Mouse (Mus musculus) heart, embryonic 15.5 days (tissue): Measurements from ENCODE around the gene Selenos. TPM values are rescaled to one million over a fixed set of nuclear protein-coding genes. Genes with fewer than 3 reads are reported as not detected.

ENCODE experiments used
- ATAC-seq: fragments of 200-750 bp; cut with Nextera tagmentation; replicated peaks from 2 replicates; pipeline ENCODE4 v1.8.0; 2017; ENCODE audit warnings: low read depth, moderate TSS enrichment; ENCODE audit not compliant: insufficient number of reproducible peaks, insufficient read depth, low FRiP score
- H3K27ac ChIP-seq: fragments of 300-500 bp; sonication (generic); 2 replicates; pipeline ENCODE4 v1.5.1; 2015; ENCODE audit warnings: mild to moderate bottlenecking, inconsistent platforms
- H3K27me3 ChIP-seq: fragments of 300-500 bp; sonication (generic); 2 replicates; pipeline ENCODE4 v1.6.1; 2015; ENCODE audit warnings: inconsistent platforms
- H3K36me3 ChIP-seq: fragments of 300-500 bp; sonication (generic); 2 replicates; pipeline ENCODE4 v1.6.1; 2015; ENCODE audit warnings: mild to moderate bottlenecking, inconsistent platforms
- H3K4me1 ChIP-seq: fragments of 300-500 bp; sonication (generic); replicated peaks from 2 replicates; pipeline ENCODE4 v1.6.1; 2015; ENCODE audit warnings: inconsistent platforms
- H3K4me2 ChIP-seq: fragments of 300-500 bp; sonication (generic); 2 replicates; pipeline ENCODE4 v1.6.1; 2015; ENCODE audit warnings: inconsistent platforms, mild to moderate bottlenecking, moderate library complexity
- H3K4me3 ChIP-seq: fragments of 300-500 bp; sonication (generic); 2 replicates; pipeline ENCODE4 v1.5.1; 2015; ENCODE audit warnings: mild to moderate bottlenecking, inconsistent platforms
- H3K9ac ChIP-seq: fragments of 300-500 bp; sonication (generic); 2 replicates; pipeline ENCODE4 v1.6.1; 2015; ENCODE audit warnings: mild to moderate bottlenecking, inconsistent platforms
- H3K9me3 ChIP-seq: fragments of 300-500 bp; sonication (generic); replicated peaks from 2 replicates; pipeline ENCODE4 v1.6.1; 2016; ENCODE audit warnings: inconsistent platforms
- WGBS: fragments of 180-500 bp; shearing (Covaris S2); methylation state at CpG from one replicate; pipeline ENCODE4 v1.1.7; 2015; ENCODE audit warnings: mixed read lengths; 5-methylcytosine and 5-hydroxymethylcytosine counted together
- polyA plus RNA-seq: library from polyadenylated mRNA; unstranded; fragments of >200 nt; fragmentation: Nextera tagmentation; extraction: Ambion mirVana; gene quantifications from 2 replicates; pipeline ENCODE4 v1.2.1, GENCODE M21; 2015

Selenos gene
- polyA plus RNA-seq, 1 experiment from 2014 or later, result 64.5 TPM

DNA sequence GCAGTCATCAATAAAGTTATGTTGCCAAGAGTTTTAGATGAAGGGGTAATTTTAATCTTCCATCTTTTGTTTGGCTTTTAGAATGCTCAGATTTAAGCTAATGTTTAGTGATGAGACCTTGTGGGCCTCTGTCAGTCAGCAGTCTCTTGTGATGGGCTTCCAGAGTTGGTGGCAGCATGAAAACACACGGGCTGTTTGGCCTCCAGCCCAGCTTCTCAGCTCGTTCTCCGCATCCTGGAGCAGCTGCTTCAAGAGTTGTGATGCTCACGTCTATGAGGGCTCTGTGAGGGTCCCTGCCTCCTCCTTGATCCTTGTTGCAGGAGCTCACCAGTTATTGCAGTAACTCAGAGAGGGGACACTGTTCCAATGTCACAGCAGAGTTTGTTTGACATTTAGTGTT lies 58.9 kb downstream of the Selenos start:
- Histone ChIP-seq H3K4me1 (peaks cover 35% of the 10 kb centered on the region), H3K9ac (no peak overlapping the region), H3K4me2 (no peak overlapping the region), H3K27me3 (no peaks in the 10 kb centered on the region), H3K4me3 (no peak overlapping the region), H3K9me3 (no peaks in the 10 kb centered on the region), H3K36me3 (no peaks in the 10 kb centered on the region), H3K27ac (no peak overlapping the region)
- 20% methylated on average over 4 of the region's 4 CpGs for WGBS
- ATAC-seq, result no peak

DNA sequence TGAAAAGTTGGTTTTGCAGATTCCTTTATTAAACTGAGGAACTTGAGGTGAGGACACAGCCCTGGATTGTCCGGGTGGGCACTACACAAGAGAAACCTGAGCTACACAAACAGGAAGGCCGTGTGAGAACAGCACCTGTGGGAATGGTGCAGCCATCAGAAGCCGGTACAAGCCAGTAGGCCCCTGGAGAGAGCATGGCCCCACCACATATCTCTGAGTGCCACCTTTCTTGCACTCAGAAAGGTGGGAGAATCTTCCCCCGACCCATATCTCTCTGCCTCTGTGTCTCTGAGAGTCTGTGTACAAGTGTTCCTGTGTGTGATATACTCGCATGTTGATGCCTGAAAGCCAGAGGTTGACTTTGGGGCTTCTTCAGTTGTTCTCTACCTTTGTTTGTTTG lies 59.4 kb downstream of the Selenos start:
- Histone ChIP-seq H3K36me3 (no peaks in the 10 kb centered on the region), H3K4me2 (no peak overlapping the region), H3K27me3 (no peaks in the 10 kb centered on the region), H3K4me1 (peaks cover 35% of the 10 kb centered on the region), H3K4me3 (no peak overlapping the region), H3K9me3 (no peaks in the 10 kb centered on the region), H3K27ac (no peak overlapping the region), H3K9ac (no peak overlapping the region)
- WGBS, result 76% methylated on average over 5 of the region's 5 CpGs
- ATAC-seq, result no peak

Other genes with a start within 250 kb of the Selenos start
- 1.8 and 2.7 TPM in 2 replicates for gene Pcsk6, start 217.9 kb upstream of the Selenos start, polyA plus RNA-seq
- gene Gm45213, start 36.0 kb upstream of the Selenos start, polyA plus RNA-seq, result not detected in 2 replicates
- gene Snrpa1, start 20.6 kb upstream of the Selenos start, polyA plus RNA-seq, result 86.1 and 90.1 TPM in 2 replicates
- 12.7 and 13.4 TPM in 2 replicates for gene Chsy1, start 29.9 kb downstream of the Selenos start, polyA plus RNA-seq